Mouse (Mus musculus) lung, postnatal 0 days (tissue): Measurements from ENCODE around the gene Tmem123. TPM values are rescaled to one million over a fixed set of nuclear protein-coding genes. Genes with fewer than 3 reads are reported as not detected.

Experiments
- ATAC-seq: fragments of 200-750 bp; cut with Nextera tagmentation; 2 replicates; pipeline ENCODE4 v1.8.0; 2017; ENCODE audit warnings: moderate library complexity
- DNase-seq: peaks from one replicate; pipeline ENCODE4 v3.0.0-alpha.2; 2016; ENCODE audit warnings: low spot score
- H3K27ac ChIP-seq: fragments of 300-500 bp; sonication (generic); 2 replicates; pipeline ENCODE4 v1.5.1; 2014; ENCODE audit warnings: antibody characterized with exemption, mild to moderate bottlenecking, low read length, mixed read lengths
- H3K27me3 ChIP-seq: fragments of 300-500 bp; sonication (generic); replicated peaks from 2 replicates; pipeline ENCODE4 v1.6.1; 2014; ENCODE audit warnings: low read length, mixed read lengths; ENCODE audit not compliant: insufficient read depth
- H3K36me3 ChIP-seq: fragments of 300-500 bp; sonication (generic); 2 replicates; pipeline ENCODE4 v1.6.1; 2014; ENCODE audit warnings: low read length, mixed read lengths; ENCODE audit not compliant: insufficient read depth
- H3K4me1 ChIP-seq: fragments of 300-500 bp; sonication (generic); 2 replicates; pipeline ENCODE4 v1.6.1; 2014; ENCODE audit warnings: antibody characterized with exemption, low read depth, low read length, mixed read lengths; ENCODE audit not compliant: insufficient read depth
- H3K4me2 ChIP-seq: fragments of 300-500 bp; sonication (generic); replicated peaks from 2 replicates; pipeline ENCODE4 v1.6.1; 2014; ENCODE audit warnings: low read depth, mild to moderate bottlenecking, low read length, moderate library complexity, mixed read lengths
- H3K4me3 ChIP-seq: fragments of 300-500 bp; sonication (generic); 2 replicates; pipeline ENCODE4 v1.5.1; 2014; ENCODE audit warnings: low read depth, low read length
- H3K9ac ChIP-seq: fragments of 300-500 bp; sonication (generic); replicated peaks from 2 replicates; pipeline ENCODE4 v1.6.1; 2014; ENCODE audit warnings: low read depth, mild to moderate bottlenecking
- H3K9me3 ChIP-seq: fragments of 300-500 bp; sonication (generic); 2 replicates; pipeline ENCODE4 v1.6.1; 2016; ENCODE audit warnings: low read length, mixed read lengths
- CTCF ChIP-seq: IDR thresholded peaks from 2 replicates; pipeline ENCODE4 v1.5.1; 2016; ENCODE audit warnings: antibody characterized with exemption, mild to moderate bottlenecking
- EP300 ChIP-seq: IDR thresholded peaks from 2 replicates; pipeline ENCODE4 v1.6.1; 2016; ENCODE audit warnings: antibody characterized with exemption, mild to moderate bottlenecking, control low read depth
- WGBS: fragments of 180-500 bp; shearing (Covaris S2); extraction: QIAGEN DNeasy Blood & Tissue Kit; methylation state at CpG from one replicate; pipeline ENCODE4 v1.1.7; 2014; 5-methylcytosine and 5-hydroxymethylcytosine counted together
- polyA plus RNA-seq: library from polyadenylated mRNA; unstranded; fragments of >200 nt; fragmentation: Nextera tagmentation; extraction: Ambion mirVana; gene quantifications from 2 replicates; pipeline ENCODE4 v1.2.1, GENCODE M21; 2015

The Tmem123 gene
- polyA plus RNA-seq, 1 experiment from 2014 or later, result 99.5 TPM

DNA sequence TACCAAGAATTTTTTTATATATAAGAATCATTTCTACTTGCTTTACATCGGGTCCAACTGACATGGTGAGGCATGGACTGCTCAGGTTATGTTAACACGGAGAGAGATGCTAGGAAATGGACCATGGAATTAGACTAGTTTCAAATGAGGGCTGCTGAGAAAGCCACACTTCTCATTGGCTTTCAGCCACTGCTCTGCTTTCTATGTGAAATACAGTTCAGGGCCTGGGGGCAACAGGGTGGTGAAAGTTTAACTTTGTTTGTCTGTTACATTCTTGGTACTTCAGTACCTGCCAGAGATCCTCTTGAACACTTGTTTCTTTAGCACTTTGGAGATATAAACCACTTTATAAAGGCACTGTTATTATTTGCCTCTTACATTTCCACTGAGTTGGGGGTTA is 29.7 kb downstream of the Tmem123 start:
- H3K27me3 ChIP-seq, result no peaks in the 10 kb centered on the region
- H3K9me3 ChIP-seq, result no peaks in the 10 kb centered on the region
- no peaks in the 10 kb centered on the region; the same call in 1 of the 2 replicates for H3K36me3 ChIP-seq
- no peaks in the 10 kb centered on the region for H3K4me1 ChIP-seq
- H3K27ac ChIP-seq, result no peak overlapping the region
- 91% methylated on average over 2 of the region's 2 CpGs for WGBS
- H3K4me2 ChIP-seq, result no peak overlapping the region
- TF ChIP-seq EP300 (no peak), CTCF (no peak)
- H3K4me3 ChIP-seq, result no peak overlapping the region
- DNase-seq, result no peak
- ATAC-seq, result no peak
- no peak overlapping the region for H3K9ac ChIP-seq

DNA sequence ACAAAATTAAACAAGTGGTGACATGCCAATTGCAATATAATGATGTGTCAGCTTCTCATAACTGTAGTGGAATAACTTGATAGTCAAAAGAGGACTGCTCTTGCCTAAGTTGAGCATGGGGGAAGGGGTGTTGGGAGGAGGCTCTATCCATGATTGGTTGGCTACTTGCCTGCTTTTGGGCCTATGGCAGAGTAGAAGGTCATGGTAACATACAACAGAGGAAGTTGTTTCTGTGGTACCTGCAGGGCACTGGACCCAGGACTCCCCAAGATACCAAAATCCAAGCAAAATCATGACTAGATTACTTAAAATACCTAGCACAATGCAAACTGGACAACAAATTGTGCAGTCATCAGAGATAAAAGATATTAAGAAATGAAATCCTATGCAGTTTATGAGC is 31.7 kb downstream of the Tmem123 start:
- no peak for TF ChIP-seq CTCF
- no peak for TF ChIP-seq EP300
- Histone ChIP-seq H3K4me2 (no peak overlapping the region), H3K27ac (no peak overlapping the region), H3K4me3 (no peak overlapping the region), H3K9me3 (no peaks in the 10 kb centered on the region), H3K9ac (no peak overlapping the region), H3K4me1 (no peaks in the 10 kb centered on the region), H3K27me3 (no peaks in the 10 kb centered on the region), H3K36me3 (no peaks in the 10 kb centered on the region; the same call in 1 of the 2 replicates)
- DNase-seq (no peak), ATAC-seq (no peak)

DNA sequence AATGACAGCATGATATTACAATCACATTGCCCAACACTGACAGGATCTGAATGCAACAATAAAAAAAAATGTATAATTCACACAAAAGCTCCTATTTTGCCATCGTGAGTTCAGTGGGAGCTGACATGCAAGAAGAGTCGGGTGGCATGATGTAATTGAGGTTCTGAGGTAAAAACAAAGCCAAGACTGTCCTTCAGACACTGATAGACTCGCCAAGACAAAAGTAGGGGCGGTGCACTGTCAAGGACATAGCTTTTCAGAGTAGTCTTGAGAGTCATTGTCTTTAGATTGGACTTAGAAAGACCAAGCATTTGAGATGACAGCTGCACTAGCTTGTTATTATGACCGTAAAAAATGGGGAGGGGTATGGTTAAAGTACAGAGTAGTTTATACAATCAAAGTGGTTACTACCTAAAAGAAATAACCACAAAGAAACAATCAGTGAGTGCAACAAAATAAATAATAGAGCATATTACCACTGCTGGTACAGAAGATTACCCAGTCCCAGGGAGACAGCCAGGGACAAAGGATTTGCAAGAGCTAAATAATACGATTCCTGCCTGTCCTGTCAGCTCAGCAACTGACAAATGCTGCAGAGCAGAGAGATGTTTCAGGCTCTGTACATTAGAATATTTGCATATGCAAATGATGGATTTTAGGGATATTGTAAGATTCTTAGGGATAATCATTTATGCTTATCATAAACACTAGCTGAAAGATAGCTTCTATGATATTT is 32.5 kb downstream of the Tmem123 start:
- TF ChIP-seq EP300 (no peak), CTCF (no peak)
- H3K27me3 ChIP-seq, result no peaks in the 10 kb centered on the region
- ATAC-seq (no peak), DNase-seq (no peak)
- H3K9ac ChIP-seq, result no peak overlapping the region
- 69% methylated on average over 6 of the region's 6 CpGs for WGBS
- no peaks in the 10 kb centered on the region; the same call in 1 of the 2 replicates for H3K36me3 ChIP-seq
- no peak overlapping the region for H3K27ac ChIP-seq
- H3K4me2 ChIP-seq, result no peak overlapping the region
- no peaks in the 10 kb centered on the region for H3K4me1 ChIP-seq
- no peaks in the 10 kb centered on the region for H3K9me3 ChIP-seq
- no peak overlapping the region for H3K4me3 ChIP-seq

DNA sequence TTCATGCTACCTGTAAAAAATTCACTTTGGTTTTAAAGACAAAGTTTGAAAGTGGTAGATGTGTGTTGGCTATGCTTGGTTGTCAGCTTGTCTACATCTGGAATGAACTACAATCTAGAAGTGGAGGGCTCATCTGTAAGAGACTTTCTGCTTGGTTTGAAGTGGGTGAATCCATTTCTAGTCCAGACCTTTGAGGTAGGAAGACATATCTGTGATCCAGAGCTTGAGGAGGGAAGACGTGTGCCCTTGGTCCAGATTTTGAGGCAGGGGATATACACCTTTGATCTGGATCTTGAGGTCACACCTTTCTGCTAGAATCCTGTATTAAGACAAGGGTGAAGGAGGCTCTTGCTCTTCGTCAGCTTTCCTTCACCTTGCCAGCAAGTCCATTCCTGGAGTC is 33.7 kb downstream of the Tmem123 start:
- DNase-seq, result no peak
- Histone ChIP-seq H3K4me2 (no peak overlapping the region), H3K36me3 (no peaks in the 10 kb centered on the region; the same call in 1 of the 2 replicates), H3K27me3 (no peaks in the 10 kb centered on the region), H3K9ac (no peak overlapping the region), H3K4me1 (no peaks in the 10 kb centered on the region), H3K27ac (no peak overlapping the region), H3K4me3 (no peak overlapping the region), H3K9me3 (no peaks in the 10 kb centered on the region)
- no peak for TF ChIP-seq CTCF
- no peak for TF ChIP-seq EP300
- ATAC-seq, result no peak
- 95% methylated on average over 2 of the region's 2 CpGs for WGBS

DNA sequence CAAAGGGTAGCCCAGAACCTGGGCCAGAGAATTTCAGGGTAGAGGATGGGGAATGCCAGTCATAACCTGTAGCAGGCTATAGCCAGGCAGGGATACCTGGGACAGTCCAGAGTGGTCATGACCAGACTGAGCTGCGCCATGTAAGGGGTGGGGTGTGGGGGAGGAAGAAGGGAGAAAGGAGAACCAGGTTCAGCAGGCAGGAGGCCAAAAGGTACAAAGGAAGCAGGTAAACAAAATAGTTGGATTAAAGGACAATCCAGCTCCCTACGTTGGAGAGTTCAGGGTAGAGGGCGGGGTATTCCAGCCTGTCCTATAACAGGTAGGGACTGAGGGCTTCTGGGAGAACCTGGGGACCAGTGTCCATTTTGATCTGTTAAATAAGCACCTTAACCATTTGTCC is 34.7 kb downstream of the Tmem123 start:
- Histone ChIP-seq H3K9ac (no peak overlapping the region), H3K9me3 (no peaks in the 10 kb centered on the region), H3K4me2 (no peak overlapping the region), H3K27ac (no peak overlapping the region), H3K4me3 (no peak overlapping the region), H3K4me1 (no peaks in the 10 kb centered on the region), H3K36me3 (no peaks in the 10 kb centered on the region), H3K27me3 (no peaks in the 10 kb centered on the region)
- WGBS, result 87% methylated on average over 3 of the region's 3 CpGs
- TF ChIP-seq CTCF, result no peak
- no peak for TF ChIP-seq EP300
- DNase-seq (no peak), ATAC-seq (no peak)

DNA sequence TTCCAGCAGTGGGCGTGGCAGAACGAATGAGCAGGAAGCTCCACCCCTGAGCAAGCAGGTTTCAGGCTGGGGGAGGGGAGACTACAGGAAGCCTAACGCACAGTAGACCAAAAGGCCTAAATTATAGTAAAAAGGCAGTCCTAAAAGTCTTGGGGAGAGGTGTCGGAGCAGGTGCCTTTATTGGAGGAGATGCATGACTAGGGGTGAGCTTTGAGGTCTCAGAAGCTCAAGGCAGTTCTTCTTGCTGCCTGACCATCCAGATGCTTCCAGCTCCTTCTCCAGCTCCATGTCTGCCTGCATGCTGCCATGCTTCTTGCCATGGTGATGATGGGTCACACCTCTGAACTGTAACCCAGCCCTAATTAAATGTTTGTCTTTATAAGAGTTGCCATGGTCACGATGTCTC is 41.3 kb downstream of the Tmem123 start:
- Histone ChIP-seq H3K27ac (no peak overlapping the region), H3K4me1 (no peaks in the 10 kb centered on the region), H3K4me3 (no peak overlapping the region), H3K4me2 (no peak overlapping the region), H3K36me3 (no peaks in the 10 kb centered on the region), H3K9me3 (no peaks in the 10 kb centered on the region), H3K9ac (no peak overlapping the region), H3K27me3 (no peaks in the 10 kb centered on the region)
- no peak for DNase-seq
- ATAC-seq, result no peak
- TF ChIP-seq EP300 (no peak), CTCF (no peak)
- 58% methylated on average over 5 of the region's 5 CpGs for WGBS

DNA sequence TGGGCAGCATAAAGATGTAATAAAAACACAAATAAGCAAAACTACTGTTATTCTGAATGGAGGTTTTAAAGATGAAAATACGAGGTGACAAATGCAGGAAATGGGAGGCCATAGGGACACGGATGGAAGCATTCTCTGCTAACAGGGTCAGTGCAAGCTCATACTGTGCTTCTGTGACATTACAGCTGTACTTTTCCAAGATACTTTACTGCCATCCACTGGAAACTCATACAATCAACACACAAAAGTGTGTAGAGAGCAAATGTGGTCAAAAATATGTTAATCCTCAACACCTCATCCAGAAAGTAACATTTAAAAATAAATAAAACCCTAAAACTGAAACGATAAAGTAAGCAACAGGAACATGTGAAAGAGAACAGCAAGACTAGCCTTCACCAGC is 58.9 kb downstream of the Tmem123 start:
- Histone ChIP-seq H3K4me3 (no peak overlapping the region), H3K4me1 (no peaks in the 10 kb centered on the region), H3K36me3 (peaks cover 10% of the 10 kb centered on the region; the same call in 1 of the 2 replicates), H3K9ac (no peak overlapping the region), H3K27ac (no peak overlapping the region), H3K4me2 (no peak overlapping the region), H3K27me3 (no peaks in the 10 kb centered on the region), H3K9me3 (no peaks in the 10 kb centered on the region)
- TF ChIP-seq CTCF (peak; percentile 43), EP300 (no peak)
- 71% methylated on average over 3 of the region's 3 CpGs for WGBS
- ATAC-seq, result no peak
- DNase-seq, result peak; percentile 40
